Mouse (Mus musculus): Measurements from ENCODE around the gene Phf21b. TPM values are rescaled to one million over a fixed set of nuclear protein-coding genes. Genes with fewer than 3 reads are reported as not detected.

Phf21b gene
- polyA plus RNA-seq, 1 experiment: 3.0 TPM

DNA sequence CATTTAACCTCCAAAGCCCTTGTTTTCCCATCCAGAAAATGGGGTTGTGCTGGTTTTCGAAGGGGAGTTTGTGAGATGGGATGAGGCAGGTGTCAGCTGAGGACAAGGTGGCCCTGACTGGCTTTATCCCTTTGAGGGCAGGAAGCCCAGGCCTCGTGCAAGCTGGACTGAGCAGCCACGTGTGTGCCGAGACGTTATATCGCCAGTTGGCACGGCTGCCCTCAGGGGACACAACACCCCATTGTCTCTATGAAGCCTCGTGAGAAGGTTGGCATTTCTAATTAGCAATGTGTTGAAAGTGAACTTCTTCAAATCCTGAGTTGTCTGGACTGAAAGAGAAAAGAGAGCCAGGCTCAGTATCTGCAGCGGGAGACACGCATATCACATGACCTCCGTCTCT, 37.6 kb downstream of the Phf21b start:
- Histone ChIP-seq H3K27ac (ENCODE audit: control insufficient read depth, insufficient read depth, low read length) (no peak overlapping the region), H3K27me3 (ENCODE audit: control insufficient read depth, insufficient read depth, low read length) (no peaks in the 10 kb centered on the region), H3K4me1 (replicated peaks; ENCODE audit: control insufficient read depth, insufficient read depth, low read length) (no peaks in the 10 kb centered on the region), H3K4me3 (ENCODE audit: control insufficient read depth, insufficient read depth, low read length) (no peak overlapping the region), H3K36me3 (ENCODE audit: control insufficient read depth, insufficient read depth, low read length) (no peaks in the 10 kb centered on the region)
- no peak for DNase-seq
- WGBS: 95% methylated on average over 11 of the region's 11 CpGs
- TF ChIP-seq CTCF (IDR thresholded peaks at IDR 0.05; ENCODE audit: borderline replicate concordance, control insufficient read depth, extremely low read depth, insufficient read depth, low read length, poor library complexity) (no peak), POLR2A (IDR thresholded peaks at IDR 0.05; ENCODE audit: control insufficient read depth, extremely low read depth, insufficient read depth, low read length, poor library complexity) (no peak)

DNA sequence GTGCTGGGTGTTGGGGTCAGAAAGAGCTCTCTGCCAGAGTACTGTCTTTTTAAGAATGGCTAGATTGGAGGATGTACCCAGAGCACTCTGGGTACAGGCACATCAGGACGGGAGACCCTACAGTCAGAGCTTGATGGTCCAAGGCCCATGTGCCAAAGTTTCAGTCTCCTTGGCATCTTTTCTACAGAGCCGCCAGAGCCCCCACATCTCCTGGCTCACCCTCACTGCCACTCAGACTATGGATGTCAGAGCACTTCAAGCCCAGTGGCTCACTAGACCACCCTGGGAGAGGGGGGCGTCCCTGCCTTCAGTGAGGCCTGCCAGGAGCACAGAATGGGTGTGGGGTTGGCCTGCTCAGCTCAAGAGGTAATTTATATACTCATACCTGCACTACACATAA, 38.3 kb downstream of the Phf21b start:
- TF ChIP-seq POLR2A (IDR thresholded peaks at IDR 0.05; ENCODE audit: control insufficient read depth, extremely low read depth, insufficient read depth, low read length, poor library complexity) (no peak), CTCF (IDR thresholded peaks at IDR 0.05; ENCODE audit: borderline replicate concordance, control insufficient read depth, extremely low read depth, insufficient read depth, low read length, poor library complexity) (no peak)
- DNase-seq: no peak
- Histone ChIP-seq H3K4me1 (replicated peaks; ENCODE audit: control insufficient read depth, insufficient read depth, low read length) (no peaks in the 10 kb centered on the region), H3K4me3 (ENCODE audit: control insufficient read depth, insufficient read depth, low read length) (no peak overlapping the region), H3K27ac (ENCODE audit: control insufficient read depth, insufficient read depth, low read length) (no peak overlapping the region), H3K36me3 (ENCODE audit: control insufficient read depth, insufficient read depth, low read length) (no peaks in the 10 kb centered on the region), H3K27me3 (ENCODE audit: control insufficient read depth, insufficient read depth, low read length) (no peaks in the 10 kb centered on the region)
- 88% methylated on average over 3 of the region's 3 CpGs for WGBS

GRCm38 (mm10) chr15:84815171-84815570, 40.7 kb downstream of the Phf21b start:
- H3K4me3 ChIP-seq (ENCODE audit: control insufficient read depth, insufficient read depth, low read length): no peak overlapping the region
- WGBS: 73% methylated on average over 4 of the region's 4 CpGs
- no peak for TF ChIP-seq CTCF (IDR thresholded peaks at IDR 0.05; ENCODE audit: borderline replicate concordance, control insufficient read depth, extremely low read depth, insufficient read depth, low read length, poor library complexity)
- no peak for TF ChIP-seq POLR2A (IDR thresholded peaks at IDR 0.05; ENCODE audit: control insufficient read depth, extremely low read depth, insufficient read depth, low read length, poor library complexity)
- DNase-seq: no peak
- no peaks in the 10 kb centered on the region for H3K4me1 ChIP-seq (replicated peaks; ENCODE audit: control insufficient read depth, insufficient read depth, low read length)
- no peak overlapping the region for H3K27ac ChIP-seq (ENCODE audit: control insufficient read depth, insufficient read depth, low read length)
- H3K27me3 ChIP-seq (ENCODE audit: control insufficient read depth, insufficient read depth, low read length): no peaks in the 10 kb centered on the region
- no peaks in the 10 kb centered on the region for H3K36me3 ChIP-seq (ENCODE audit: control insufficient read depth, insufficient read depth, low read length)

DNA sequence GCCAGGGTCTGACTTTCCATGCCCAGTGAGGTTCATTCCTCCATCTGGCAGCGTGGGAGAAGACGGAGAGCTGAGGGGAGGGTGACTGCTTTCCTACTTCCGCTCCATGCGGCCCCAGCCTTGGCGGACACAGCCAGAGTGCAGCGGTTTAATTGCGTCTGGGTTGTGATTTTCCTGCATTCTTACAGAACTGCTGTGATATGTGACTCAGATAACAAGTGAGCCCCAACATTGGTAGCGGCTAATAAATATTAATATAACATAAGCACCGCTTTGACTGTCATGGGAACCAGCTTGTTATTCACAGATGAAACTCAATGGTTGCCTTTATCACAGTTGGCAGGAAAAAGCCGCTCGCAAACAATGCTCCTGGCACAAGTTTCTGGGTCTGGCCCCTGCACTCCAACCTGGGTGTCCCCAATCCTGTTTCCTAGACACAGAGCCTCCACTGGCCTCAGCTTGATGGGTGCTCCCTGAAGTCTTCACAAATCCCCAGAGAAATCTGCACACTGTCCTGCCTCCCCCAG, 43.0 kb downstream of the Phf21b start:
- TF ChIP-seq CTCF (IDR thresholded peaks at IDR 0.05; ENCODE audit: borderline replicate concordance, control insufficient read depth, extremely low read depth, insufficient read depth, low read length, poor library complexity): no peak
- TF ChIP-seq POLR2A (IDR thresholded peaks at IDR 0.05; ENCODE audit: control insufficient read depth, extremely low read depth, insufficient read depth, low read length, poor library complexity): no peak
- H3K27me3 ChIP-seq (ENCODE audit: control insufficient read depth, insufficient read depth, low read length): no peaks in the 10 kb centered on the region

DNA sequence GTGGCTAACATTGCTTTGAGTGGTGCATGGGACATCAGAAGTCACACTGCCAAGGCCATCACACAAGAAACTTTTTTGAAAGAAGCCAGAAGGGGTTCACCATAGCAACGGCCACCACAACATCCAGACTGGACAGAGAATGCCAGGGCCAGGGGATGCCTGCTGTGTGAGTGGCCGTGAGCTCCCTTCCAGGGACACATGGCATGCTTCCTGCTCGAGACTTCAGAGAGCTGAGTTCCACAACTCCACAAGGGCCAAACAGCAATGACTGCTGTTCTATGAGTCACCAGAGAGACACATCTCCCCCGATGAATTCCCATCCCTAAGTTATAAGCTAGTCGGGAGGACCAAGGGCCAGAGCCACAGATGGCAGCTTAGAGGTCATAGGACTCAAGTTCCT, 44.7 kb downstream of the Phf21b start:
- Histone ChIP-seq H3K27ac (ENCODE audit: control insufficient read depth, insufficient read depth, low read length) (no peak overlapping the region), H3K27me3 (ENCODE audit: control insufficient read depth, insufficient read depth, low read length) (no peaks in the 10 kb centered on the region), H3K4me3 (ENCODE audit: control insufficient read depth, insufficient read depth, low read length) (no peak overlapping the region), H3K4me1 (replicated peaks; ENCODE audit: control insufficient read depth, insufficient read depth, low read length) (no peaks in the 10 kb centered on the region), H3K36me3 (ENCODE audit: control insufficient read depth, insufficient read depth, low read length) (no peaks in the 10 kb centered on the region)
- TF ChIP-seq CTCF (IDR thresholded peaks at IDR 0.05; ENCODE audit: borderline replicate concordance, control insufficient read depth, extremely low read depth, insufficient read depth, low read length, poor library complexity) (no peak), POLR2A (IDR thresholded peaks at IDR 0.05; ENCODE audit: control insufficient read depth, extremely low read depth, insufficient read depth, low read length, poor library complexity) (no peak)
- DNase-seq: no peak
- 82% methylated on average over 5 of the region's 5 CpGs for WGBS

More for the DNA sequence above, 43.0 kb downstream of the Phf21b start:
- 94% methylated on average over 11 of the region's 11 CpGs for WGBS
- Histone ChIP-seq H3K27ac (ENCODE audit: control insufficient read depth, insufficient read depth, low read length) (no peak overlapping the region), H3K4me3 (ENCODE audit: control insufficient read depth, insufficient read depth, low read length) (no peak overlapping the region), H3K4me1 (replicated peaks; ENCODE audit: control insufficient read depth, insufficient read depth, low read length) (no peaks in the 10 kb centered on the region), H3K36me3 (ENCODE audit: control insufficient read depth, insufficient read depth, low read length) (no peaks in the 10 kb centered on the region)
- DNase-seq: no peak

DNA sequence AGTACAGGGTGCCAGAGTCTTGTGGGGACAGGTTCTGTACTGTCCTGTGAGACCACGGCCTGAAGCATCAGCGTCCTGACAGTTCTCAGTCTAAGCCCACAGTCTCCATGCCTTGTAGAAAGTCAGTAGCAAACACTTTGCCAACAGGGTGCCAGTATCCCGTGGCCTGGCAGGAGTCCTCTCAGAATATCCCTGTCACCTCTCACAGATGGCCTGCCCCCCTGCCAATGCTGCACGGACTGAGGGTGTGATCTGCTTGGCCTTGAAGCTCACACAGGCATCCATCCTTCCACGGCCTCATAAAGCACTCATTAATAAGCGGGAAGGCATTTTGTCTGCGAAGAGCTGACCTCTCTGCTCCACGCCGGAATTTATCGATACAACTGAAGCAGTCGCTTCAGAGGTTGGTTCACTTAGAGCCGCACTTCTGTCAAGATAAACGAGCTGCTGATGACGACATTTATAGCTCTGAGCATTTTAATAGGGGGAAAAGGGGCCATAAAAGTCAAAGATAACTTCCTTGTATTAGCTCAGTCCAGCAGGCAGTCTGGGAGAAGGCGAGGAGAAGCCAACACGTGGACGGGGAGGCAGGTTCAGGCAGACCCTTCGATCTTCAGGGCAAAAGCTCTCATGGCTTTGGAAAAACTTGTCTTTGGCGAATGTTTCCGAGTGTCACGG, 46.4 kb downstream of the Phf21b start:
- Histone ChIP-seq H3K27me3 (ENCODE audit: control insufficient read depth, insufficient read depth, low read length) (no peaks in the 10 kb centered on the region), H3K27ac (ENCODE audit: control insufficient read depth, insufficient read depth, low read length) (no peak overlapping the region), H3K36me3 (ENCODE audit: control insufficient read depth, insufficient read depth, low read length) (no peaks in the 10 kb centered on the region), H3K4me3 (ENCODE audit: control insufficient read depth, insufficient read depth, low read length) (no peak overlapping the region), H3K4me1 (replicated peaks; ENCODE audit: control insufficient read depth, insufficient read depth, low read length) (no peaks in the 10 kb centered on the region)
- TF ChIP-seq POLR2A (IDR thresholded peaks at IDR 0.05; ENCODE audit: control insufficient read depth, extremely low read depth, insufficient read depth, low read length, poor library complexity) (no peak), CTCF (IDR thresholded peaks at IDR 0.05; ENCODE audit: borderline replicate concordance, control insufficient read depth, extremely low read depth, insufficient read depth, low read length, poor library complexity) (no peak)
- no peak for DNase-seq
- 85% methylated on average over 21 of the region's 21 CpGs for WGBS
